Mouse (Mus musculus): Measurements from ENCODE around the gene Rimbp2. TPM values are rescaled to one million over a fixed set of nuclear protein-coding genes. Genes with fewer than 3 reads are reported as not detected.

Rimbp2 gene
- polyA plus RNA-seq, 1 experiment from 2014 or later = 0.04 TPM

DNA sequence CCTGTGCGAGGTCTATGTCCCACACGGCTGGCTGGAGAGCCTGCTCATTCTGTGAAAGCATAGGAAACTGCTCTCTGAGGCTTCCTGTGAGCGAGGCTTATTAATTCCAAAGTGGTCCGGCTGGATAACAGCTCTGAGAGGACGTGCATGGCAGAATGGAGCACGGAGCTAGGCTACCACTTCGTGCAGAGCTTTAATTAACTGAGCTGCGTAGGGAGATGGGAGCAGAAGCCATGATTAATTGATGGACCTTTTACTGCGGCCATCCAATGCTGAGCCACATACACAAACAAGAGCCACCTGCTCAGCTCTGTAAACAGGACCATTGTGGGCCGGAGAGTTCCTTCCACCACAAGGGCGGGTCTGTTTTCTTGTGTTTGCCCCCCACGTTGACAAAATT is 50.2 kb downstream of the Rimbp2 start:
- H3K4me3 ChIP-seq (ENCODE audit: low read length) = no peak overlapping the region
- no peak overlapping the region for H3K27ac ChIP-seq (ENCODE audit: low read length)
- H3K9ac ChIP-seq (replicated peaks; ENCODE audit: low read length) = no peak overlapping the region
- no peak overlapping the region for H3K4me2 ChIP-seq (replicated peaks; ENCODE audit: low read depth, low read length)
- WGBS = 23% methylated on average over 12 of the region's 12 CpGs
- H3K36me3 ChIP-seq (ENCODE audit: insufficient read depth, low read length) = no peaks in the 10 kb centered on the region
- H3K9me3 ChIP-seq (ENCODE audit: low read length) = no peaks in the 10 kb centered on the region
- H3K27me3 ChIP-seq (ENCODE audit: insufficient read depth, low read length) = no peaks in the 10 kb centered on the region
- no peak for ATAC-seq (ENCODE audit: low FRiP score, low TSS enrichment)
- no peaks in the 10 kb centered on the region for H3K4me1 ChIP-seq (ENCODE audit: insufficient read depth, low read length)

DNA sequence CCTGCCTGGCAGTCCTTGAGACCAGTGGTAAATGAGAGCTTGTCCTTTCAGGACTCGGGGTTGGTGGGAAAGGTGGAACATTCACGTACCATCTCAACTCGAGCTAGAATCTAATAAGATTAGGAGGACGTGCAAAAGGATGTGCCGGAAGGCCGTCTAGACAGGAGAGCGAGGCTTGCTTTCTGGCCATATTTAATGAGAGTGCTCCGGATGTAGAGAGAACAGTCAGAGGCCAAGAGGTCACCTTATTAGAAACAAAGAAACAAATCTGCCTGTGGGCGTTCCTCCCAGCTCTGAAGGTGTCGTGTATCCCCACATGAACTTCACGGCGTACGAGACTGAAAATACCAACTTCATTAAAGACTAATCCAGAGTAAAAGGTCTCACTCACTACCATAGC is 53.3 kb downstream of the Rimbp2 start:
- Histone ChIP-seq H3K9me3 (ENCODE audit: low read length) (no peaks in the 10 kb centered on the region), H3K4me1 (ENCODE audit: insufficient read depth, low read length) (no peaks in the 10 kb centered on the region), H3K9ac (replicated peaks; ENCODE audit: low read length) (no peak overlapping the region), H3K36me3 (ENCODE audit: insufficient read depth, low read length) (no peaks in the 10 kb centered on the region), H3K27me3 (ENCODE audit: insufficient read depth, low read length) (no peaks in the 10 kb centered on the region), H3K4me3 (ENCODE audit: low read length) (no peak overlapping the region), H3K4me2 (replicated peaks; ENCODE audit: low read depth, low read length) (no peak overlapping the region), H3K27ac (ENCODE audit: low read length) (no peak overlapping the region)
- WGBS = 13% methylated on average over 13 of the region's 13 CpGs
- no peak for ATAC-seq (ENCODE audit: low FRiP score, low TSS enrichment)

DNA sequence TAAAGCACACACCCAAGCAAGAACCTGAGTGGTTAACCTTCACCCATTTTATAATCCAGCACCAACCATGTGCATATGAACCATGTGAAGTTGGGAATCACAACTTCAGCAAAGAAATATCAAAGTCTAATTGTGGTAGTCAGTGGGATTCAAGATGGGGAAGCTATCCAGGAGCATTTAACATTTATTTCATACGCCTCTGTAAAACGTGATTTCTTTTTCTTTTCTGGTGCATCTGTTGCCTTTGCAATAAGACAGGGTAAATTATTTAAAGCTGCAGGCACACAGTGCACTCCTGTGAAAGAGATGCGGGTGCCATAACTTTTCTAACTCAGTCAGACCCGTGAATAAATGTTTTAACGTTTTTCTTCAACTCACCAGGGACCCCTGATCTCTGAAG is 58.4 kb downstream of the Rimbp2 start:
- Histone ChIP-seq H3K9ac (replicated peaks; ENCODE audit: low read length) (no peak overlapping the region), H3K9me3 (ENCODE audit: low read length) (no peaks in the 10 kb centered on the region), H3K27ac (ENCODE audit: low read length) (no peak overlapping the region), H3K4me1 (ENCODE audit: insufficient read depth, low read length) (no peaks in the 10 kb centered on the region), H3K4me2 (replicated peaks; ENCODE audit: low read depth, low read length) (no peak overlapping the region), H3K27me3 (ENCODE audit: insufficient read depth, low read length) (no peaks in the 10 kb centered on the region), H3K4me3 (ENCODE audit: low read length) (no peak overlapping the region), H3K36me3 (ENCODE audit: insufficient read depth, low read length) (no peaks in the 10 kb centered on the region)
- no peak for ATAC-seq (ENCODE audit: low FRiP score, low TSS enrichment)
- WGBS = 84% methylated on average over 5 of the region's 5 CpGs

DNA sequence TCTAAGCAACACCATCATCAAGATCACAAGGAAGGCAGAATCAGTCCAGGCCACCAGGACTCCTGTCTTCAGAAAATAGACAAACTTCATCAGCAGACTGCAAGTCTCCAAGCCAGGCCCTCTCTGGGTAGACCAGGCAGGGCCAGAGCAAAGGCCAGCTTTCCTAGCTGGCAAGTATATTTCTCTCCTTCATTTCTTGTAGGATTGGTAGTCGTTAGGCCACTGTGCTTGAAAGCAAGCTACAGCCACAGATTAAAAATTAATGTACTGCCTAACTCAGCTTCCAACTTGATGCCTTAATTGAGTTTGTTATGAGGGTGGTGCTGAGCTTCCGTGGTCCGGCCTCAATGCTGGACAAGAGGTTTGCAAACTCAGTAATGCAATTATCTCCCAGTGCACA is 65.7 kb downstream of the Rimbp2 start:
- no peak for ATAC-seq (ENCODE audit: low FRiP score, low TSS enrichment)
- 78% methylated on average over 3 of the region's 3 CpGs for WGBS
- no peaks in the 10 kb centered on the region for H3K4me1 ChIP-seq (ENCODE audit: insufficient read depth, low read length)
- no peak overlapping the region for H3K4me3 ChIP-seq (ENCODE audit: low read length)
- H3K4me2 ChIP-seq (replicated peaks; ENCODE audit: low read depth, low read length) = no peak overlapping the region
- no peak overlapping the region for H3K27ac ChIP-seq (ENCODE audit: low read length)
- no peaks in the 10 kb centered on the region for H3K9me3 ChIP-seq (ENCODE audit: low read length)
- no peaks in the 10 kb centered on the region for H3K36me3 ChIP-seq (ENCODE audit: insufficient read depth, low read length)
- H3K27me3 ChIP-seq (ENCODE audit: insufficient read depth, low read length) = no peaks in the 10 kb centered on the region
- H3K9ac ChIP-seq (replicated peaks; ENCODE audit: low read length) = no peak overlapping the region

DNA sequence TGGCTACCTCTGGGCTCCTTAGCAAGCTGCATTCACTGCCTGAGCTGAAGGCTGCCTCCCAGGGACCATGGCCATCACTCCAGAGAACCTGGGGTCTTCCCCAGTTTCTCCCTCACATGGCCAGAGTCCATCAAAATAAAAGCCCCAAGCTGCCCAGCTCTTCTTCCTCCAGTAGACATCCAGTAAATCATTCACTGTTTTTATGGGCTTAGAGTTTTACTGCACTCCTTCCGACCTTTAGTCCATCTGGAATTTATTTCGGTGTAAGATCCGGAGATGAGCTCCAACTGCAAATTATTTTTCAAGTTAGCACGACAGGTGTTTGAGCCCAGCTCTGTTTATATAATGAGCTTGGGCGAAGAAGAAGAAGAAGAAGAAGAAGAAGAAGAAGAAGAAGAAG is 69.0 kb downstream of the Rimbp2 start:
- 16% methylated on average over 5 of the region's 5 CpGs for WGBS
- Histone ChIP-seq H3K9me3 (ENCODE audit: low read length) (no peaks in the 10 kb centered on the region), H3K4me1 (ENCODE audit: insufficient read depth, low read length) (no peaks in the 10 kb centered on the region), H3K27ac (ENCODE audit: low read length) (no peak overlapping the region), H3K4me2 (replicated peaks; ENCODE audit: low read depth, low read length) (no peak overlapping the region), H3K36me3 (ENCODE audit: insufficient read depth, low read length) (no peaks in the 10 kb centered on the region), H3K4me3 (ENCODE audit: low read length) (no peak overlapping the region), H3K27me3 (ENCODE audit: insufficient read depth, low read length) (no peaks in the 10 kb centered on the region), H3K9ac (replicated peaks; ENCODE audit: low read length) (no peak overlapping the region)
- no peak for ATAC-seq (ENCODE audit: low FRiP score, low TSS enrichment)

DNA sequence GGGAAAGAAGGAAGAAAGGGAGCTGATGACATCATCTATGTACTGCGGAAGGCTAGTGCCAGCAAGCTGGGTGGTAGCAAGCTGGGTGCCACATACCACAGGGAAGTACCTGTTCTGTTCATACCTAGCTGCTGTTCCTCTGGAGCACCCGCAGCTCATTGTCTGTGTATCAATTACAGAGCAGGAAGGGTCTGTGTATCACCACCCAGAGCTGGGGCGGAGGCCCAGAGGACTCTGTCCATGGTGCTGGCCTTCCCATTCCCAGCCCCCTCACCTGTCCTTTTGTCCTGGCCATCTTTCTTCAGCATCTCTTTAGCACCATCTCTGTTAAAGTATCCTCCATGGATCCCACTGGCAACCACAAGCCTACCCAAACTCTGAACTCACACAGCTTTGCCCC is 74.2 kb downstream of the Rimbp2 start:
- Histone ChIP-seq H3K27ac (ENCODE audit: low read length) (no peak overlapping the region), H3K4me3 (ENCODE audit: low read length) (no peak overlapping the region), H3K4me1 (ENCODE audit: insufficient read depth, low read length) (no peaks in the 10 kb centered on the region), H3K9ac (replicated peaks; ENCODE audit: low read length) (no peak overlapping the region), H3K27me3 (ENCODE audit: insufficient read depth, low read length) (no peaks in the 10 kb centered on the region), H3K36me3 (ENCODE audit: insufficient read depth, low read length) (no peaks in the 10 kb centered on the region), H3K9me3 (ENCODE audit: low read length) (no peaks in the 10 kb centered on the region), H3K4me2 (replicated peaks; ENCODE audit: low read depth, low read length) (no peak overlapping the region)
- peak; percentile 59; the same call in 1 of the 2 replicates for ATAC-seq (ENCODE audit: low FRiP score, low TSS enrichment)
- 32% methylated on average over 3 of the region's 3 CpGs for WGBS

DNA sequence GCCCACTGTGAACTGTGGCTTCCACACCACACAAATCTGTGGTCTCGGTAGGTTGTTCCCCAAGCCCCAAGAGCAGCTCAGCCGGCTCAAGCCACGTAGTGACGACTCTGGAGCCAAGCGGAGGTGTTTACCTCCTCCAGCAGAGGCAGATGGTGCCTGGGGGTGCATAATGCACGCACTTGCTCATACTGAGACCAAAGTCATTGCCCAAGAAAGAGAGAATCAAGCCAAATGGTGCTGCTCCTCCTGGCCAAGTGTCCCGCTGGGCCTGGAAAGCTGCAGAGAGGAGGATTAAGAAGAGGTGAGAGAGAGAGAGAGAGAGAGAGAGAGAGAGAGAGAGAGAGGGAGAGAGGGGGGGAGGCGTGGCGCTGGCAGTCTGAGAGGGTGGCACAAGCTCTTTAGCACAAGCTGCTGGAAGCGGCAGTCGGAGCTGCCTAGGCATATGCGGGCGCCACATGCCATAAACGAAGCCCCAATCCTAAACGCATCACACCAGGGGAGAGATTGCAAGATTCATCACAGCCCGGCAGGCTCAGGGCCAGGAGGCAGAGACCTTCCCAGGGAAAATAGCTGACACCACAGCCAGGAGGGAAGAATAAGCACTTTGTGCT is 75.8 kb downstream of the Rimbp2 start:
- H3K36me3 ChIP-seq (ENCODE audit: insufficient read depth, low read length) = no peaks in the 10 kb centered on the region
- H3K27me3 ChIP-seq (ENCODE audit: insufficient read depth, low read length) = no peaks in the 10 kb centered on the region
- H3K4me2 ChIP-seq (replicated peaks; ENCODE audit: low read depth, low read length) = no peak overlapping the region
- no peak overlapping the region for H3K9ac ChIP-seq (replicated peaks; ENCODE audit: low read length)
- no peak overlapping the region for H3K27ac ChIP-seq (ENCODE audit: low read length)
- ATAC-seq (ENCODE audit: low FRiP score, low TSS enrichment) = no peak
- H3K4me1 ChIP-seq (ENCODE audit: insufficient read depth, low read length) = no peaks in the 10 kb centered on the region
- 14% methylated on average over 16 of the region's 16 CpGs for WGBS
- no peak overlapping the region for H3K4me3 ChIP-seq (ENCODE audit: low read length)
- no peaks in the 10 kb centered on the region for H3K9me3 ChIP-seq (ENCODE audit: low read length)

DNA sequence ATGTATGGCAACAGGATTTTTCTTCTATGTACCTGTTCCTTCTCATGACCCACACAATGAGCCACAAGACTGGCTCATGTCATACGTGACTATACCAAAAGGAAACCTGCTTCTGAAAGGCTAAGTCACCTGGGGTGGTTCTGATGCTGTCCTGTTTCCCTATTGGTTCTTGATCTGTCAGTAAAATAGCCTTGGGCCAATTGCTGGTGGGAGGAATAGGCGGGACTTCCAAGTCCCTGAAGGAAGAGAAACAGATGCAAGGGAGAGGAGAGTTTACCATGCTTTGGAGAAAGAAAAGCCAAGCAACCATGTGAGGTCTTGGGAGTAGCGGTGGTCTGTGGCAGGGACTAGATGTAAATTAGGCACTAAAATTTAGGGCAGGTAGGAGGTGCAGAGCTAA is 81.6 kb downstream of the Rimbp2 start:
- no peaks in the 10 kb centered on the region for H3K4me1 ChIP-seq (ENCODE audit: insufficient read depth, low read length)
- H3K9me3 ChIP-seq (ENCODE audit: low read length) = no peaks in the 10 kb centered on the region
- WGBS = 57% methylated on average over 3 of the region's 3 CpGs
- H3K27me3 ChIP-seq (ENCODE audit: insufficient read depth, low read length) = no peaks in the 10 kb centered on the region
- H3K9ac ChIP-seq (replicated peaks; ENCODE audit: low read length) = no peak overlapping the region
- H3K27ac ChIP-seq (ENCODE audit: low read length) = no peak overlapping the region
- H3K4me2 ChIP-seq (replicated peaks; ENCODE audit: low read depth, low read length) = no peak overlapping the region
- no peaks in the 10 kb centered on the region for H3K36me3 ChIP-seq (ENCODE audit: insufficient read depth, low read length)
- no peak for ATAC-seq (ENCODE audit: low FRiP score, low TSS enrichment)
- no peak overlapping the region for H3K4me3 ChIP-seq (ENCODE audit: low read length)

DNA sequence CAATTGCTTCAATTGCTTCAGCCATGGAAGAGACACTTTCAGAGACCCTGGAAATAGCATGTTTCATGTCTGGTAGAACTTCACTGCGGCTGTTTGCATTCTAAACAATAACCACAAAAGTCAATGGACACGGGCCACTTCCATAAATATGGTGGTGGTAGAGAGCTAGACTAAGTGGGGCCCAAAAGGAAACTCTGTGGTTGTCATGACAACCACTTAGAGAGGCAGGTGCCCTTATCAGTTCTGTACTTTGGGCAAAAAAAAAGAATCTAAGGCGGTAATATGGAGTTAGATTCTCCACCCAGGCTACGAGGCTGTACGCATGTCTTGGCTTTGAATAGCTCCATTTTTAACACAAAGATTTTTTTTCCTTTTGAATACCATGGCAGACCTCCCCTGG is 86.5 kb downstream of the Rimbp2 start:
- Histone ChIP-seq H3K9ac (replicated peaks; ENCODE audit: low read length) (no peak overlapping the region), H3K4me1 (ENCODE audit: insufficient read depth, low read length) (no peaks in the 10 kb centered on the region), H3K27me3 (ENCODE audit: insufficient read depth, low read length) (no peaks in the 10 kb centered on the region), H3K9me3 (ENCODE audit: low read length) (no peaks in the 10 kb centered on the region), H3K36me3 (ENCODE audit: insufficient read depth, low read length) (no peaks in the 10 kb centered on the region), H3K4me2 (replicated peaks; ENCODE audit: low read depth, low read length) (no peak overlapping the region), H3K27ac (ENCODE audit: low read length) (no peak overlapping the region), H3K4me3 (ENCODE audit: low read length) (no peak overlapping the region)
- ATAC-seq (ENCODE audit: low FRiP score, low TSS enrichment) = no peak
- 86% methylated on average over 5 of the region's 5 CpGs for WGBS

DNA sequence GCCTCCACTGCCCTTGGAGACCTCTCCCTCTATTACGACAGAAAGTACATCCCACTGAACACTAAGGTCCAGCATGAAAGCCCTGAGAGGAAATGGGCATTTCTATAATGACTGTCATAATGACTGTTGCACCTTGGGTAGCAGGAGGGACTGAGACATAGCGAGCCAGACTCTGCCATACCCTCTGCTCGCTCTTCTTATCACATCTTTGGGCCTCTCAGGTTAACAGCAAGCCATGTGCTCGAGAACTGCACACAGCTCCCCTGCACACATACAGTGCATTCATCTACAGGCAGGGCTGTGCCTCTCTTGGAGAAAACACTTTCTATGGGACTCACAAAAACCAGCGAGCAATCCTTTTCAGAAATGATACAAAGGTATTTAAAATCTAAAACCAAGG is 87.0 kb downstream of the Rimbp2 start:
- WGBS = 75% methylated on average over 5 of the region's 5 CpGs
- no peak for ATAC-seq (ENCODE audit: low FRiP score, low TSS enrichment)
- no peak overlapping the region for H3K4me3 ChIP-seq (ENCODE audit: low read length)

More for the DNA sequence above, 87.0 kb downstream of the Rimbp2 start:
- Histone ChIP-seq H3K9ac (replicated peaks; ENCODE audit: low read length) (no peak overlapping the region), H3K27me3 (ENCODE audit: insufficient read depth, low read length) (no peaks in the 10 kb centered on the region), H3K9me3 (ENCODE audit: low read length) (no peaks in the 10 kb centered on the region), H3K27ac (ENCODE audit: low read length) (no peak overlapping the region), H3K4me1 (ENCODE audit: insufficient read depth, low read length) (no peaks in the 10 kb centered on the region), H3K4me2 (replicated peaks; ENCODE audit: low read depth, low read length) (no peak overlapping the region), H3K36me3 (ENCODE audit: insufficient read depth, low read length) (no peaks in the 10 kb centered on the region)

Data from kidney, embryonic 16.5 days (tissue).